Mouse (Mus musculus) right cerebral cortex, postnatal 10 days (tissue): ENCODE results near the gene Olfr1295.

ENCODE experiments used
- DNase-seq, 2 experiments: peaks; one replicate each; pipeline ENCODE4 v3.0.0; 2021; ENCODE audit warnings: low spot score in 2 of 2

The Olfr1295 gene

DNA sequence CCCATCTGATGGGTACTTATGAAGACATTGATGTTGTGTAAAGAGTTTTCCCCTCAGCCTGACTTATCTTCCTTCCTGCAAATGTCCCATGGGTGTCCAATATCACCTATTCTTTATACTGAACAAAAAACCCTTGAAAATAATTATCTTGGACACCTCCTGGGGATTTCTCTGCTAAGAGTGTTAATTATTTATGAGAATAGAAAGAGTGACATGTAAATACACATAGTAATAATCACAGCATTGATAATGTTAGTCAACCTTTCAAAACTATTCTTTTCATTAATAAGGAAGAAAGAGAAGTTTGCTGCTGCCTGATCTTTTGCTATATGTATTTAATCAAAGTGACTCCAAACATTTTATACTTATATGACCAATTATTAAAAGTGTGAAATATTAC is at the start of gene Olfr1295:
TSS of gene Olfr1295 (minus strand) at position 101 of the 400 bp plus-strand sequence.
- no peak for DNase-seq

DNA sequence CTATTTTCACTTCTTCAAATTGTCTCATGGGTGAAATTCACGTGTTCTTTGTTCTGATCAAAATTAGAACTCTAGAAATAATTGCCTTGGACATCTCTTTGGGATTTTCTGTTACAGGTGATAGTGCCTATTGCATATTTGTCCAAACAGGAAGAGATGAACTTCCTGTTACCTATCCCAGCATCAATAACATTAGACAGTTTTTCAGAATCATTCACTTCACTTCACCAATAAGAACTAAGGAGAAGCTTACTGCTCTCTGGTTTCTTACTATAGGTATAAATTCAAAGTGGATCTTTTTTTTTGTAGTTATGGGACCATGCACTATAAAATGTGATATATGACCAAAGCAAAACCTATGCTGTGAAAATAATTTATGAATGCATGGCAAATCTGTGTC is 29.3 kb downstream of the Olfr1295 start, which contains the start of gene Olfr1294:
TSS of gene Olfr1294 (minus strand) at position 101 of the 400 bp plus-strand sequence.
- no peak for DNase-seq

DNA sequence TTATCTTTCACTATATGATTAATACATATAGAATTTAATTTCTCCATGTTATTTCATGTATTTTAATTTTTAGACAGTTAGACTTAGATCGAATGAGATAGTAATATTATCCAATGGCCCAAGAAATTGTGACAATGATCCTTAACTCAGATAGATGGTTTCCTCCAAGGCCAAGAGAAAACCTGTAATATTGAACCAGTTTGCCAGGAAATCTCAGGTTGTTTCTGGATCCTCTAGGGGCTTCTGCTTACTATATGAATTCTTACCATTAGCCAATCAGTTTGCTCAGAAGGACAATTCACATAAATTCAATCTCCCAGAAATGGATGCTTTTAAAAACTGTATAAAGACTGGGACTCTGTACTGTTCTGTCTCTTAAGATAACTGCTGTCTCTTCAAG is 44.6 kb downstream of the Olfr1295 start, which contains the start of gene Olfr1293-ps:
TSS of gene Olfr1293-ps (plus strand) at position 301 of the 400 bp plus-strand sequence.
- DNase-seq, result no peak

DNA sequence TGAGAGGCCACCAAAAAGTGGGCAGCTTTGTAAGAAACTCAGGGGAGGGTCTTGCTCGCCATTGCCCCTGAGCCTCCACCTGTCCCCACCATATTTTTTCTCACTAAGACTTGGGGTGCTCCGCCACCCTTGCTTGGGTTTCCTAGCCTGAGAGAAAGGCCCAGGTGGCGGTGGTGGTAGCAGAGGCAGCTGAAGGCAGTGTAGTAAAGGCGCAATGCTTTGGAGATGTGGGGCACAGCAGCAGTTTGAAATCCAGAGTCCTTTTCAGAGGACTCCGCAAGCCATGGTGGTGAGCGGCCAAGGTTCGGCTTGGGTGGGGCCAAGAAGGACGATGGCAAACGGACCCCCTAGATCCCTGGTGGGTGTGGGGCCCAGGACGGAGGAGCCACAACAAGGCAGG is 52.0 kb downstream of the Olfr1295 start:
- DNase-seq, result no peak
